Mouse (Mus musculus): ENCODE data around the gene Cldn10.

Gene Cldn10

DNA sequence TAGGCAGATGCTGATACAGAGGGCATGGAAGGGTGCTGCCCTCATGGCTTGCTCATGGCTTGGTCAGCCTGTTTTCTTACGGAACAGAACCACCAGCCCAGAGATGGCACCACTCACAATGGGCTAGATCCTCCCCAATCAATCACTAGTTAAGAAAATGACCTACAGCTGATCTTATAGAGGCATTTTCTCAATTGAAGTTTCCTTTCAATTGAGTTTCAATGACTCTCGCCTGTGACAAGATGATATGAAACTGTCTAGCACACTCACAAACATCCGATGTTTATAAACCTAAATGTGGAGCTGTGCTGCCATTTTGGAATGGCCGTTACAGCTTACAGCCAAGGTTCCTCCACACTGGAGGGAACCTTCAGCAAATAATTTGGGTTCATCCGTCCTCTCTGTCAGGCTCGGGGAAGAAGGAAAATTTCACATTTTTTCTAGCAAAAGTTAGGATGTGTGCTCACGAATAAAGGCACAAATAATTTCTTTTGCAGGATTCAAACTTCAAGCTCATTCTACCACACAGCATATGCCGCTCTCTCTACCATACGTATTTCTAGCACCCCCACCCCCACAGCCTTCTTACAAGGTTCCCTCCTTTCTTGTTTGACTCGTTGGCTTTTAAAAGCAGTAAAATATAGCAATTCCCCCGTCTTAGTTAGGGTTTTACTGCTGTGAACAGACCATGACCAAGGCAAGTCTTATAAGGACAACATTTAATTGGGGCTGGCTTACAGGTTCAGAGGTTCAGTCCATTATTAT, 41.8 kb downstream of the Cldn10 start:
- DNase-seq: no peak

DNA sequence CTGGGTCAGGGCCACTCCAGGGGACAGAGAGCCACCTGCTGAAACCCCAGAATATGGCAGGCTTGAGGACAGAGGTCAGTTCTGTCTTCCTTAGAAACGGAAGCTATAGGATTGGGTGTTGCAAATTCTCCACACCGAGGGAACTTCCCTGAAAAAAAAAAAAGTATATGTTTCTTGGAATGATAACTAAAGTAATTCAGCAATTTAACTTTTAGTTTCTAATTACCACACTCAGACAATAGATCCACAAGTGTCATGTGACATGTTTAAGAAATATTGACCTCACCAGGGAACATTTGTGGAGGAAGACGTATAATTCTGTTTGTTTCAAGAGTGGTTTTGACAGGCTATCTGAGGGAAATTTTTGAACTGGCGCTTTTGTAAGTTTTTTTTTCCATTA, 43.9 kb downstream of the Cldn10 start:
- no peak for DNase-seq

DNA sequence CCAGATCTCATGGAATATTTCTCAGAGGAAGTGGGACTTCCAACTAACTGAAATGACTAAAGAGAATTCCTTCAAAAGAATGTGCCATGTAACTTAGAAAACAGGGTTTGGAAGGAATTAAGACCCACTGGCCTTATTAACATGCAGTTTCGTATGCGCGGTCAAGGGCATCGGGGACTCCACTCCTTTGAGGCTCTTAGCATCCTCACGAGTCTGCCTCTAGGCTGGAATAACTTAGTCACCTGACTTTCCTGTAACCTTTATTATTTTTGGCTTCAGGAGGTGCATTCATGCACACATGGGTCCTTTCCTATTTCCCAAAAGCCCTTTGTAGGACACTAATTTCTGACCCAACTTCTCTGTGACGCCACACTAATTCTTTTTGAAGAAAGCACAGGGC, 45.5 kb downstream of the Cldn10 start:
- DNase-seq: peak in 1 of 2 experiments; percentile 55

DNA sequence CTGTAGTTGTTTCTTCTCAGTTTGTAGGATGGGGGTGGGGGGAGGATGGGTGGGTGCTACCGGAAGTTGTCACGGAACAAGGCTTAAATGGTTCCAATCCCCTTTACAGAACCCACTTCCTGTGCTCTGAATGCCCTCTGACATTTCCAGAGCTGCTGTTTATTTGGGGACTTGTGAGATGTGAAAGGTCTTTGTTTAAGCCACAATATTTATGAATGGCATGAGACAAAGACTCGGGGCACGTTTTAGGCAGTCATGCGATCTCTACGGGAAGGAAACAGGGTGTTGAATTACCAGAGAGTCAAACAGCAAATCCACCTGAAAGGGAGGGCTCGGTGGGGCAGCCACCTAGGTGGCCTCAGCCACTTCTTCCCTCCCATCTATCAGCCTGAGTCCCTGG, 46.6 kb downstream of the Cldn10 start:
- DNase-seq: no peak

DNA sequence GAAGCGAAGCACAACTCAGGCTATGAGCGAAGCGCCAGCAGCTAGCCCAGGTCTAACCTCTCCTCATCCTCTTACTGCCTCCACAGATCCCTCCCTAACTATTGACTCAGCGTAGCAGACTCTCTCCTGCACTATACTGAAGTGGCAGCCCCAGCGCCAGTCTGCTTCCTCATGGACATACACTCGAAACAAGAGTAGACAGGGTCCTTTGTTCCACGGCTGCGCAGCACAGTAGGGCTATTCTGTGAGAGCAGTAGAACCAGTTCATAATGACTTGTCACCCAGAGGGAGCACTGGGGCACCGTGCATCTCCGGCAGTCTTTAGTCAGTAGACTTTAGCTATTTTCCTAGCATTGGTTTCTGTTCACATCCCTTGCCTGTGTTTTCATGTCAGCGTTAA, 48.4 kb downstream of the Cldn10 start:
- no peak for DNase-seq

DNA sequence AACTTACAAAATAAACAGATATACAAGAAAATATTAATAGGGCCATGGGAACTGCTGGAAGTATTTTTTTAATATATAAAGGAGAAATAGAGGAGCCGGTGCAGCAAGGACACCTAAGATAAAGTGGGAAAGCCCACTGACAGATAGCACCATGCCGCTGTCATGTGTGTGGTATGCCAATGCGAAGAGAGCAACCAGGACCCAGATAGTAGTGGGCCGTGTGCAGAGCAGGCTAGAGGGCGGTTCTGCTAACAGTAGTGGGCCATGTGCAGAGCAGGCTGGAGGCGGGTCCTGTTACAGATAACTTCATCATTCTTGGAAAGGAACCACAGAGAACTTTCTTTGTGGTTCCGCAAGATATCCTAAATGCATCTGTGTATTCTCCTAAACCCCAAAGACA, 49.0 kb downstream of the Cldn10 start:
- no peak for DNase-seq

DNA sequence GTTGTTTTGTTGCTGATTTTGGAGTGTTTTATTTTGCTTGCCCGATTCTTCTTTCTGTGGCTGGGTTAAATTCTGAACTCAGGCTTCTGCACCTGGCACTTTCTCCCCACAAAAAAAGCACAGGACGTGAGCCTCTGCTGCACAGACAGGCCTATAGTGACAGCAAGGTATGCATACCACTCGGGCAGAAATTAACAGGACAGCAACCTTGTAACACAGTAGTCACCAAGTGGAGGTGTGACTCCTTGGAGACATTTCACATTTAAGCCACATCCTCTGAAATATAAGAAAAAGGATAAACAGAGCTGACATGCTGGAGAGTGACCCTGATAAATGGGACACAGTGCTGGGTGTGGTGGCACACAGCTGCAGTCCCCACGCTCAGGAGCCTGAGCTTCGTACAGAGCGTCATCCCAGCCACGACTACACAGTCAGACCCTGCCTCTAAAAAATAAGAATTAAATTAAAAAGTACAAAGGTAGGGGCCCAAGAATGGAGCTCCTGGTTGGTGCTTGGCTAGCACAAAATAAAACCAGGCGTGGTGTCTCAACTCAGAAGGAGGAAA, 50.9 kb downstream of the Cldn10 start:
- DNase-seq: no peak

DNA sequence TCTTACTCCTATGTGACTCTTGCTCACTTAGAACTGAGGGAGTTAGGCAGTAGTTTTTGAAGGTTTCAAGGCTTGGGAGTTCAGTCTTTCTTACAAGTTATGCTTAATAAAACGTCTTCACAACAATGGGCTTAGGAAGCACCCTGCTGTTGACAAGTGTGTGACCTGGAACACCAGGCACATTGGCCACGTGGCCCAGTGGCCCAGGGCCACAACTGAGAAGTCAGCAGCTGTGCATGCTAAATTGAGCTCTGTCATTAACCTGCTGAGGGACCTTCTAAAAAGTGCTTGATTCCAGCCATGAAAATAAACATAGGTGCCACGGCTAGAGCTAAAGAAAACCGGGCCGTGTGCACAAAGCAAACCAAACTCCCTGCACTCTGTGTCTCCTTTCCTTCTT, 51.7 kb downstream of the Cldn10 start:
- DNase-seq: peak; percentile 48 to 62

DNA sequence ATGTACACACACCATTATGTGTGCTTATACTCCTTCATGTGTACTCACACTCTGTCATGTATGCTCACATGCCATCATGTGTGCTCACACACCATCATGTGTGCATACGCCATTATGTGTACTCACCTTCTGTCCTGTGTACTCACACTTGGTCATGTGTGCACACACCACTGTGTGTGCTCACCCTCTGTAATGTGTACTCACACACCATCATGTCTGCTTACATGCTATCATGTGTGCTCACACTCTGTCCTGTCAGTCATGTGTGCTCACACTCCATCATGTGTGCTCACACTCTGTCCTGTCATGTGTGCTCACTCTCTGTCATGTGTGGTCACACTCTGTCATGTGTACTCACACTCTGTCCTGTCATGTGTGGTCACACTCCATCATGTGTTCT, 52.3 kb downstream of the Cldn10 start:
- DNase-seq: no peak

DNA sequence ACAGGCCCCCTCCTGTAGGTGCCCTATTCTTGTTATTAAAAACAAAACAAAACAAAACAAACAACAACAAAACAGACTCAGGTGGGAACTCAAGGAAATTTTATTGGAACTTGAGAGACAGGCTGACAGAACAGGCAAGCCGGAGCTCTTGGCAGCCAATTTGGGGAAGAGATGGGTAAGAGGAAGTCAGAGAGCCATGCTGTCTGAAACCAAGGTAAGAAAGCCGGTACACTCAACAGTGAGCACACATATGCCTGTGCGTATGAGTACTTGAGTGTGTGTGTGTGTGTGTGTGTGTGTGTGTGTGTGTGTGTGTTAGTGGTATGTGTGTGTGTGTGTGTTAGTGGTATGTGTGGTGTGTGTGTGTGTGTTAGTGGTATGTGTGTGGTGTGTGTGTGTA, 54.6 kb downstream of the Cldn10 start:
- no peak for DNase-seq

DNA sequence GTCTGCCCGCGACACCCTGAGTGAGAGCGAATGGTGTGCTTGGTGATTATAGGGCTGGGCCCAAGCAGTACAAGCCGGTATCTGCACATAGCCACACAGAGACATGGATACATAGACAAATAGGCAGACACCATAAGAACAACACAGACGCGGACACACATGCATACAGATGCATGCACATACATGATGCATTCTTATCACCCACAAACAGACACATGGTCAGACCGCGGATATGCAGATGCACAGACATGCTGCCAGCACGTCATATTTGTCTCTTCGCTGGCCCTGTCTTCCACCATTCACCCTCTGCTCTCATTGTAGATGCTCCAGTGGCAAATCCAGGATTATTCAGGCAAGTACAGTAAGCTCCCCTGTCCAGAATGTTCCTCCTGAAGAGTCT, 59.1 kb downstream of the Cldn10 start:
- DNase-seq: no peak

DNA sequence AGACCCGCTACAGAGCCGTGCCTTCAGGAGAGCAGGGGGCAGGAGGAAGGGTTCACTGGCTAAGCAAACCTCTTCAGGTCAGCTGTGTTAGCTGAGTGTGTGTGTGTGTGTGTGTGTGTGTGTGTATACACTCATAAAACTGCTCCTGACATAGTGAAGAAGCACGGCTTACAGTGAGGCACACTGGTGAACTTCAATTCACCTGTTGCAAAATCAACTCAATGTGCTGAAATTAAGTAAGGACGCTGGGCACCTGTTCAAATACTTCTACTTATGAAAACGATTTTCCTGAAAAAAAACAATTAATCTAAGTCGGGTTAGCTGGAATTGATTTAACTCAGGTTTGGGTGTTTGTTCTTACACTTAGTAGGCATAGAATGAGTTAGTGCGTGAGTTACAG, 60.5 kb downstream of the Cldn10 start:
- no peak for DNase-seq

DNA sequence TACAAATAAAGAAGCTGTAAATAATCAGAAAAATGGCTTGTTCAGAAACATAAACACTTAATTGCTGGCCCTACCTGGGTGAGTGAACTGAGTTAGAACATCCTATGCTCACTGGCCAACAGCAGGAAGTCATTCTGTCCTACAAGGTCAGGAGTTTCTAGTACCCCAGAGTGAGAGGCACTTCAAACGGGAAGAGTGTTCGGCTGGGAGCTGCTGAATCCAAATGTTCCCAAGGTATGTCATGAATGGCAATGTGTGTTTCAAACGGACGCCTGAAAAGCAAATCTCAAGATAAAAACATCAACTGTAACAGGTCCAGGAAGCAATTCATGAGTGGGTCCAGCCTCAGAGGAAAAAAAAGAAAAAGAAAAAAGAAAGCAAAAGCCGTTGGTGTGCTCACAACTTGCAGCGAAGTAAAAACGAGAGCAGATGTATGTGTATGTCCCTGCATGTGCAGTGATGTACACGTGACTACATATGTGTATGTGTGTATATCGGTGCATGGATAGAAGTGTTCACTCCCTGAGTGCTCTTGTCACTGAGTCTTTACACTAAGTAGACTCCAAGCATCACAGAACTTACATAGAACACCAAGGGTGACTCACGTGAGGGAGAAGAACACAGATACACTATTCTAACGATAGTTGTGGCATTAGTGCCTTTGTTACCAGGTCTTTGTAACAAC, 62.4 kb downstream of the Cldn10 start:
- DNase-seq: no peak

DNA sequence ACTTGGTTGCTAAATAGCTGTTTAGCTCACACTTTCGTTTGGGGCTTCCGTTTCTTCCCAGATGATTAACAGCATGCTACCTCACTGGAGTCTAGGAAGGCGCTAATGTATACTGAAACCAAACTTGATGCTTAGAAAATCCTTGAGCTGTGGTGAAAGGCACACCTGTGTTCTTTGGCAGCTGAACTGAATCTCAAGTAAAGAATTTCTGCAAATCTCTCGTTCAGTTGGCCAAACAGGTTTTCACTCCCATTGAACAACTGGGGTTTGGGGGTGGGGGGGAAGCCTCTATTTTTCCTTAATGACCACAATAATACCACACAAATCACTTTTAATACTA, 63.0 kb downstream of the Cldn10 start:
- no peak for DNase-seq

DNA sequence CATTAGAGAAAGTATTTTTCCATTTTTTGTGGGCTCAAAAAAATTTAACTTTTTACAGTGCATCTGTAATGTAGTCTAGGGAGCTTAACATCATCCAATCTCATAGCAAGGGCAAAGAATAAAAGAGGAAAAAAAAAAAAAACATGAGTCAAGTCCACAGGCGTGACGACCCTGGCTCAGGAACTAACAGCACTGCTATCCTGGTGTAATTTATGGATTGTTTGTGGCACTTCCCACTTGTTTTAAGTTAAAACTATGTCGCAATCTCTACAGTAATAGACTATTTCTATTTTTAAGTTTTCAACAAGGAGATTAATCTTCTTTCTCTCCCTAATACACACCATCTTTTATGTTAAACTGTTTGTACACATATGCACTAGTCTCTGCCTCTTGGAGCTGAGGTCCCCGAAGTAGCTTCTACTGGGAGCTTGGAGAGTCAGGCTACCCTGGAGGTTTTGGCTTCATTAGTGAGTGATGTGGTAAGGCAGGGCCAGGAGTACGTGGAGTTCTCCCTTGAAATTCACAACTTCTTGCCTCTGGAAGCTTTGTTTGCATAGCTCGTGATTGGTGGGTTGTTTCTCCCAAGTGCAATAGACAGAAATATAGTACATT, 63.9 kb downstream of the Cldn10 start:
- DNase-seq: no peak

DNA sequence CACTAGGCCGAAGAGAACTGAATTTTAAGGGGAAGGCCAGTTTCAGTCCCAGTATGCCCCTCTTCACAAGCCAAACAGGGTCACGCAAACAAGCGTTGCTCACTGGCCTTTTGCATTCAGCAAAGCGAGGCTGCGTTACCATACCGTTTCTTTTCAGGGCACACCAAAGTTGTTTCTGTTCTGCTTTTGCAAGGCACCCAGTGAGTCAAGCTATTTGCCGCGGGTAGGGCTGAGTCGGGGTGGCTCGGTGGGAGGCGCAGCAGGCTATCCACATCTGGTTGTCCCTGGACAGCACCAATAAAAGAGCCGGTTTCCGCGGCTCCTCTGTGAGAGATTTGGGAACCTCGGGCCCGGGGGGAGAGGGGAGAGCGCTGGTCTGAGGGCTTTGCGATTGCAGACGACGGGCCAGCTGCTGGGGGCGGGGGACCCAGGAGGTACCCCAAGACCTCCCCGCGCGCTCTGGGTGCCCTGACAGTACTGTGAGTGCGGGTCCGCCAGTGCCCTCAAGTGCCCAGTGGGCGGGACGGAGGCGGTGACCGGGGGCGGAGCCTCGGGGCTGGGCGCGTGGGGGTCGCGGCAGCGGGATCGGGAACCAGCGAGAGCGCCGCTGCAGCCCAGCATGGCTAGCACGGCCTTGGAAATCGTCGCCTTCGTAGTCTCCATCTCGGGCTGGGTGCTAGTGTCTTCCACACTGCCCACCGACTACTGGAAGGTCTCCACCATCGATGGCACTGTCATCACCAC, 66.8 kb downstream of the Cldn10 start:
- peak; percentile 40 to 42 for DNase-seq

DNA sequence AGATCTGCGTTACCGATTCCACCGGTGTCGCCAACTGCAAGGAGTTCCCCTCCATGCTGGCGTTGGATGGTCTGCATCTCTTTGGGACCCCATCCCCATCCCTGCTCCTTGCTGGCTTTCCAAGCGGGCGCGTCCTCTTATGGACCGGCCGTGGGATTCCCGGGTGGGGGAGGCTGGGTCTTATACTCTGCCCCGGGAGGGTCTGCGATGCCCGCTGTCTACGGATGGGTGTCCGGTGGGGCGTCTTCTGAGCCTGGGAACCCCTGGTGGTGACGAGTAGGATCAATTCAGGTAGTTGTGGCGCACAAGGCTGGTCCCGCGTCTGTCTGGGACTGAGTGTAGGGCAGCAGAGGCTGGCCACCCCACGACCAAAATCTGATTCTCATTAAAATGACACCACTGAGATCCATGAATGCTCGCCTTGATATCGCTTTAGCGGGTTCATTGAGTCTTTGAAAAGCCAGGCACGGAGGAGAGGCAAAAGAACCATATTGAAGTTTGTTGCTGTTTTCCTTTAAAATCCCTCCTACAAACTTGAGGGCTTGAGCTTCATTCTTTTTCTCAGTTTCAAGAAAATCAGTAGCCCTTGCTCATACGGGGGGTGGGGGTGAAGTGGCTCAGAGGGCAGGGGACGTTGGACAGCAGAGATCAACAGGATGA, 67.6 kb downstream of the Cldn10 start:
- no peak for DNase-seq

DNA sequence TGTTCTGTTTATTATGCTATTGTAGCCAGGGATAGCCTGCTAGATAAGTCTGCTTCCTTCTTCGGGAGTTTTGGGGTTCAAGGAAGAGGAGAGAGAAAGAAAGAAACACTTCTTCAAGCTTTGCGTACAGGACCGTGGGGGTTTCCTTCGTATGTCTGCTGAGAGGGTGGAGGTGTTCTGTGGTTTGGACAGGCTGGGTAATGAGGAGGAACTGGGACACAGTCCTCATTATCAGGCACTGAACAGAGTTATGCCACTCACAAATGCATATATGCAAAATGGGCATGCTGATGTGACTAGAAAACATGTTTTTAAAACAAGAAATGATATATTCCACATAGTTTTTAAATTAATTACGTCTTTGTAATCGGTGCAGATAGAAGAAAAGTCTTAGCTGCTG, 68.9 kb downstream of the Cldn10 start:
- DNase-seq: no peak

DNA sequence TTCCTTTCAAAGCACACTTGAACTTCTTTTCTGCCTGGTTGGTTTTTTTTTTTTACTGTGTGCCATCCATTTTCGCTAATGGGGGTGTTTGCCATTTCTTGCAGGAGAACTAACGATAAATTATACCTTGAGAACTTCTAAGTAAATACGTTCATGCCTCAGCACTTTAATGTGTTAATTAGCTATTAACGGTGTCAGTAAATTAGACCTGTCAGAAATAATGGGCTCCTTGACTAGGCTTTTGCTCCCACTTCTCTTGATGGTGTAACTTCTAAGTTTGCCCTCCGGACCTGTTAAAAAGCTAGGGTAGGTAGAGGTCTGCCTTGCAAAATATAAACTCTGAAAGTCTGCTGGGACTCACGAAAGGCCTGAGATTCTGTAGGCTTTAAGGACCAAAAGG, 70.6 kb downstream of the Cldn10 start:
- DNase-seq: no peak

DNA sequence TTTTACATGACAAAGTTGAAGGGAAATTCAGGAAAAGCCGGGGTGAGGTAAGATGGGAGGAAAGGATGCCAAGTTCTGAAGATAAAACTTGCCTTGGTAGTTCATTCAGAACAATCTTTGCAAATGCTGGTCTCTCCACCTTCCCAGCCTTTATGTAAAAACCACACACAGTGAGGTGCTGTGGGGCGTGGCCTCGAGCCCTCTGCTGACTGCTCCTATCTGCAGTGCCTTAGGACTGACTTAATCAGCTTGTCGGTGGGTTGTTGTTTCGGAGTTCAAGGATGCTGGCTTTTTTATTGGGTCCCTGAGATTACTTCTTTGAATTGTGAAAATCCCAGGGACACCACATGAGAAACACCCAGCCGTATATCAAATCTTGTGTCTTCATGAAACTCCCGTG, 74.5 kb downstream of the Cldn10 start:
- DNase-seq: no peak

DNA sequence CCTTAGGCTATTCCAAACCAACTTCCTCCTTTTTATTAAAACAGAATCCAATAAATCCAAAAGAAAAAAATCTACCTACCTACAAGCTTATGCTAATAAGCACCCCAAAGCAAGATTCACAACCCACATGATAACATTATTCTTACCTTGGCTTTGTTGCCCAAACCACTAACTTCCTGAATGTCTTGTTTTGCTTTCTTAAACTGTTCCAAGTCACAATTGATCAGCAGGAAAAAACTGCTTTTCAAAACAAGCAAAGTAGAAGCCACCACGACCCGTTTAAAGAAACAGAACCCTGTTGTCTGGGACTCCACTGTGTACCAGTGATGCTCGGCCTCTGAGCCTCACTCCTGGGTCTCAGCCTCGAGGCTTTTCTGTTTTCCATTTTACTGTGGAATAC, 77.2 kb downstream of the Cldn10 start:
- DNase-seq: no peak

DNA sequence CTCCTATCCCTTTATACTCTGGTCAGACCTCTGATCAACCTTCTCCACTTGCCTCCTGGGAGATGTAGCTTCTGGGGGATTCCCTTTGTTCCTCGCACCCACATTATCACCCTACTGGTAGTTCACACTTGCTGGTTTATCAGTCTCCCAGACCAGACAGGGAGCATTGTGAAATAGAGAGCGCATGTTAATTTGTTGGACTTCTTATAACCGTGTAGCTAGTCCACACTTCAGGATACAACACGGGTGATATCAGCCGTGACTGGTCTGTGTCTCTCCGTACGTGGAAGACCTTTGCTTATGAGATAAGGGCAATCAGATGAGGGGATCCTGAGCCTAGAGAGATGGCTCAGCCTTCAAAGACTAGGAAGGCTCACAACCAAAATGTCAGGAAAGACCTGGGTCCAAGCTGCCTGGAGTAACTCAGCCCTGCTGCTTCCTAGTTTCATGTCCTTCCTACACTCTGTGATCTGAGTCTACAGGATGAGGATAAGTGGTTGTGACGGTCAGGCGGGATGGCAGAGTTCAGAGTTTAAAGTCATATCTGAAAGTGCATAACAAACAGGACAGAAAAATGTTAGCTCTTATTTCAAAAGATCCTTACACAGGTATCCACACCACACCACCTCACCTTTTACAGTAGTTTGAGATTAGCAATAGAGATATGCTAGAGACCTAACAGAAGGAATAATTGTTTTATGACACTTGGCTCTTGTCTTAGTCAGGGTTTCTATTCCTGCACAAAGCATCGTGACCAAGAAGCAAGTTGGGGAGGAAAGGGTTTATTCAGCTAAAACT, 78.5 kb downstream of the Cldn10 start:
- no peak for DNase-seq

All from kidney, adult 8-10 months (tissue).